Mouse (Mus musculus): ENCODE data around the gene Gpr137. TPM values are rescaled to one million over a fixed set of nuclear protein-coding genes. Genes with fewer than 3 reads are reported as not detected.
A peak's percentile ranks its signal among the peaks of the same experiment; 100 is the strongest.
"Not testable (repeated sequence)": the region's sequence is repeated elsewhere in the genome, so short reads cannot be mapped to it uniquely, and the experiment has no call there.

Gpr137 gene
- polyA plus RNA-seq, 1 experiment from 2014 or later = 26.9 TPM

DNA sequence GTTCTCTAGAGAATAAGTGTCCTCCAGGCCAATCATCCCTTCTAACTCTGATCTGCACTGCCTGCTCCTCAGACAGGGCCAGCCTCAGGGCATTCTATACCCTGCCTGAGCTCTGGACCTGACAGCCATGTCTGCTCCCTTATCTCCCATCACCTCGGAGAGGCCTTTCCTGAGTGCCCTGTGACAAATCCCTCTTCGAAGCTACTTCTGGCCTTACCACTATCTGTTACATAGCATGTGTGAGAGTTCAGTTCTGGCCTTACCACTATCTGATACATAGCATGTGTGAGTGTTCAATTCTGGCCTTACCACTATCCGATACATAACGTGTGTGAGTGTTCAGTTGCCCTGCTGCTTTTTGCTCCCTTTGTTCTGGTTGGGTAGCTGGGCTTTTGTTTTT is 27.0 kb downstream of the Gpr137 start:
- Histone ChIP-seq H3K9ac (no peak overlapping the region), H3K4me3 (no peak overlapping the region), H3K27ac (no peak overlapping the region), H3K27me3 (no peaks in the 10 kb centered on the region), H3K4me2 (no peak overlapping the region), H3K36me3 (peaks cover 37% of the 10 kb centered on the region), H3K9me3 (no peaks in the 10 kb centered on the region), H3K4me1 (peaks cover 17% of the 10 kb centered on the region)
- WGBS = 79% methylated on average over 4 of the region's 4 CpGs
- ATAC-seq (ENCODE audit: insufficient number of reproducible peaks, insufficient read depth, low FRiP score, low TSS enrichment, low read depth) = no peak

- H3K27me3 ChIP-seq = no peaks in the 10 kb centered on the region
- no peak overlapping the region for H3K4me3 ChIP-seq
- H3K27ac ChIP-seq = no peak overlapping the region
- ATAC-seq (ENCODE audit: insufficient number of reproducible peaks, insufficient read depth, low FRiP score, low TSS enrichment, low read depth) = no peak
- no peak overlapping the region for H3K9ac ChIP-seq
- peaks cover 10% of the 10 kb centered on the region for H3K4me1 ChIP-seq
- WGBS = 86% methylated on average over 9 of the region's 9 CpGs
- H3K9me3 ChIP-seq = no peaks in the 10 kb centered on the region
- peaks cover 37% of the 10 kb centered on the region for H3K36me3 ChIP-seq
- H3K4me2 ChIP-seq = no peak overlapping the region
Observed at GRCm38 (mm10) chr19:6914540-6914939, 27.7 kb downstream of the Gpr137 start.

- Histone ChIP-seq H3K27ac (no peak overlapping the region), H3K4me2 (no peak overlapping the region), H3K4me1 (peaks cover 10% of the 10 kb centered on the region), H3K9me3 (no peaks in the 10 kb centered on the region), H3K27me3 (no peaks in the 10 kb centered on the region), H3K9ac (no peak overlapping the region), H3K36me3 (peaks cover 37% of the 10 kb centered on the region), H3K4me3 (no peak overlapping the region)
- 85% methylated on average over 11 of the region's 11 CpGs for WGBS
- ATAC-seq (ENCODE audit: insufficient number of reproducible peaks, insufficient read depth, low FRiP score, low TSS enrichment, low read depth) = no peak
Observed at GRCm38 (mm10) chr19:6913991-6914390, 28.3 kb downstream of the Gpr137 start.

- Histone ChIP-seq H3K27ac (no peak overlapping the region), H3K4me3 (no peak overlapping the region), H3K9me3 (no peaks in the 10 kb centered on the region), H3K4me1 (peaks cover 18% of the 10 kb centered on the region), H3K4me2 (no peak overlapping the region), H3K27me3 (no peaks in the 10 kb centered on the region), H3K36me3 (peaks cover 37% of the 10 kb centered on the region), H3K9ac (no peak overlapping the region)
- ATAC-seq (ENCODE audit: insufficient number of reproducible peaks, insufficient read depth, low FRiP score, low TSS enrichment, low read depth) = no peak
- WGBS = 93% methylated on average over 6 of the region's 6 CpGs
Observed at GRCm38 (mm10) chr19:6913036-6913435, 29.2 kb downstream of the Gpr137 start.

DNA sequence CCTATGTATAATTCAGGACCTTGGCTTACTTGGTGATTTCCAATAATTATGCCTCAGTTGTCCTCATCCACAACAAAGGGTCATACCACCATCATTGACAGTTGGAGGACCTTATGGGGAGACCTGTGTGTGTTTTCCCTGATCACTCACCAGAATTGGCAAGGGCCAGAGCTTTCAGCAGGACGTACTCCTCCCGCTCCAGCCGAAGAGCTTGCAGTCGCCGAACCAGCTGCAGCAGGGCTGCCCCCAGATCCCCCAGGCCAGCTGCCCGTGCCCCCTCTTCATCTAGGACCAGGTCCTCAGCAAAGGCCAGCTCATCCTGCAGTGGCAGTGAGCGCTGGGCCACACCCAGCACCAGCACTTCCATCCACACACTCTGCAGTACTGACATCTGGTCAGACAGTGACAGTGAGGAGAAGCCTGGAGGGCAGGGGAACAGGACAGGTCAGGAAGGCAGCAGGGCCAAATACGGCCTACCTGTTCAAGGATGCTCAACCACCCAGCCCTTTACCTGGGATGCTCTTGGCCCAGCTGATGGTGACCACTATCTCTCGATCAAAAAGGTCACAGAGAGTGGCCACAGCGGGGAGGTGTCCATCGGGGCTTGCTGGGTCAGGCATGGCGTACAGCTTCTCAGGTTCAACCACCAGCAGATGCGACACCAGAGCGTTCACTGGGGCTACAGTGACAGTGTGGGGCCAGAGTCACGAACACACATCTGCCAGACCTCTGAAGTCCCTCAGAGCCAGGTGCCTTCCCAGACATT is 29.9 kb downstream of the Gpr137 start:
- H3K9me3 ChIP-seq = no peaks in the 10 kb centered on the region
- no peak overlapping the region for H3K4me2 ChIP-seq
- no peak overlapping the region for H3K27ac ChIP-seq
- H3K36me3 ChIP-seq = peaks cover 39% of the 10 kb centered on the region
- no peak for ATAC-seq (ENCODE audit: insufficient number of reproducible peaks, insufficient read depth, low FRiP score, low TSS enrichment, low read depth)
- no peak overlapping the region for H3K4me3 ChIP-seq
- H3K9ac ChIP-seq = no peak overlapping the region
- H3K4me1 ChIP-seq = peaks cover 24% of the 10 kb centered on the region
- 92% methylated on average over 15 of the region's 15 CpGs for WGBS
- H3K27me3 ChIP-seq = no peaks in the 10 kb centered on the region

DNA sequence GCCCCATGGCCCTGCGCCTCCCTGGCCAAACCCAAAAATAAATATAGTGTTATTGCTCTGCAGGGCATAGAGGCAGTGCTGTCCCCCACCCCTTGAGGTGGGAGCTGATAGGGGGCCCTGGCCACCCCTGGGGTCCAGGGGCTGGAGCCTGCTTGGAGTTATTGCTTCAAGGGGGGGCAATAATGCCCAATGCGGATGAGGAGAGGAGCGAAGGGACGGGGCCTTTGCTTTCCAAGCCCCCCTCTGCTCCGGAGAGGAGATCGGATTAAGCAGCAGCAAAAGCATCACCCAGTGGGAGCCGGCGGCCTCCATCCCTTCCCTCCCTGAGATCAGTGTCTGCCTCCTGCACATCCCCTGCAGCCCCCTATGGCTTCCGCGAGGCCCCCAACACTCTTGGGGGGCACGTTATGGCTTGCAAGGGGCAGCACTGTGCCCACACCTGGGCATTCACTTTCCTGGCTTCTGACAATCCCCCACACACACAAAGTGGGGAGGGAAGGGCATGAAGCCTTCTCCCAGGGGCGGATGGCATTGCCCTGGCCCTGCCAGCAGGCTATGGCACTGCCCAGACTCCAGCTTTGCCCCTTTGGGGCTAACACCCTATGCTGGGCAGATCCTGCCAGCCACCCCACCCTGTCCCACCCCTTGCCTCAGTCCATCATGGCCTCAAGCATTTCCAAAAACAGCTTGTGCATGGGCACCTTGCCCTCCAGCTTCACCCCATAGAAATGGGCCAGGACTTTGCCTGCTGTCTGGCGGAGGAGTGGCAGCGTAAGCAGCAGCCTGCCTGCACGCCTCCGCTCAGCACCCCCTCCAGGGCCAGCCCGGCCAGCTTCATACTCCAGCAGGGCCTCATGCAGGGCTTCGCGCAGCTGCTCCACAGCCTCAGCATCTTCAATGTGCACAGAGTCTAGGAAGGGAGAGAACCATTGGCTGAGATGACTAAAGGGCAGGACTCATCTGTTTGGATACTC is 30.9 kb downstream of the Gpr137 start:
- peak overlapping the region; percentile 34; the same call in 1 of the 2 replicates for H3K27ac ChIP-seq

DNA sequence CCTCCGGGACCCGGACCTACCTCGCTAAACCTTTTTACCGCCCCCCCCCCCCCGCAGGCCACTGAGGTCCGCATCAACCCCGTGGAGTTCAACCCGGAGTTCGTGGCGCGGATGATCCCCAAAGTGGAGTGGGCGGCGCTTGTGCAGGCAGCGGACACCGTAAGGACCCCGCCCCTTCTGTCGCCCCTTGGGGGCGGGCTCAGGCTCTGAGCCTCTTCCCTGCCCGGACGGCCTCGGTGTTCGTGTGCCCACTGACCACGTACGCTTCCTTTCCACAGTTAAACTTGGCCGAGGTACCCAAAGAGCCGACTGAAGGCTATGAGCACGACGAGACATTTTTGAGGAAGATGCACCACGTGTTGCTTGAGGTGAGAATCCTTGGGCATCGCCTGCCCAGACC is 32.0 kb downstream of the Gpr137 start:
- ATAC-seq (ENCODE audit: insufficient number of reproducible peaks, insufficient read depth, low FRiP score, low TSS enrichment, low read depth); H3K27me3 ChIP-seq: not testable (repeated sequence)
- peaks cover 59% of the 10 kb centered on the region for H3K36me3 ChIP-seq

More for the DNA sequence above, 30.9 kb downstream of the Gpr137 start:
- Histone ChIP-seq H3K27me3 (no peaks in the 10 kb centered on the region), H3K9ac (peak overlapping the region; percentile 58), H3K4me3 (peak overlapping the region; percentile 68), H3K36me3 (peaks cover 49% of the 10 kb centered on the region), H3K4me1 (peaks cover 28% of the 10 kb centered on the region), H3K4me2 (peak overlapping the region; percentile 81), H3K9me3 (no peaks in the 10 kb centered on the region)
- no peak for ATAC-seq (ENCODE audit: insufficient number of reproducible peaks, insufficient read depth, low FRiP score, low TSS enrichment, low read depth)
- WGBS = 87% methylated on average over 19 of the region's 19 CpGs

GRCm38 (mm10) chr19:6909507-6910289 is 32.6 kb downstream of the Gpr137 start, which contains the start of the genes Trmt112 and Prdx5:
TSS of gene Trmt112 (plus strand) at chr19:6909698.
TSS of gene Prdx5 (minus strand) at chr19:6910106.
- no peaks in the 10 kb centered on the region for H3K27me3 ChIP-seq
- peaks cover 65% of the 10 kb centered on the region for H3K36me3 ChIP-seq
- under 1% methylated on average over 65 of the region's 65 CpGs for WGBS
- peak within 1 kb of the TSS; percentile 78 for H3K9ac ChIP-seq
- H3K4me3 ChIP-seq = peak within 1 kb of the TSS; percentile 68
- no peaks in the 10 kb centered on the region for H3K9me3 ChIP-seq
- H3K4me2 ChIP-seq = peak within 1 kb of the TSS; percentile 81
- H3K27ac ChIP-seq = peak within 1 kb of the TSS; percentile 99
- ATAC-seq (ENCODE audit: insufficient number of reproducible peaks, insufficient read depth, low FRiP score, low TSS enrichment, low read depth) = peak; percentile 89
- peaks cover 28% of the 10 kb centered on the region for H3K4me1 ChIP-seq

More for the DNA sequence above, 32.0 kb downstream of the Gpr137 start:
- not testable (repeated sequence) for H3K9me3 ChIP-seq
- Histone ChIP-seq H3K4me3 (peak overlapping the region; percentile 68), H3K4me1 (peaks cover 28% of the 10 kb centered on the region), H3K4me2 (peak overlapping the region; percentile 81), H3K27ac (peak overlapping the region; percentile 99), H3K9ac (peak overlapping the region; percentile 78)
- under 1% methylated on average over 30 of the region's 30 CpGs for WGBS

DNA sequence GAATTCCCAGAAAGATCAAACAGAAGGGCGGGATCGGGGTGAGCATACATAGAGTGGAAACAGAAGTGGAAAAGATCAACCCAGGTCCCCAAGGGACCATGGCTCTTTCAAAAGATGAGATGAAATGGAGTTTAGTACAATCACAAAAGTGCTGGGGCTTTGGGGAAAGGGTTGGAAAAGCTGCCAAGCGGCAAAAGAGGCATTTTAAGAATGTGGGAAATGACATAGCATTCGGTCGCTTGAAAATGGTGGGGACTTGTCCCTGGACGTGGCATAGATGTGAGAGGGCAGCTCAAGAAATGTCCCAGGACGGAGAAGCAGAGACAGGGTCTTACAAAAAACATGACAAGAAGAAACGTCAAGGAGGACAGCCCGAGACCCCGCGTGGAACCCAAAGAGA is 33.3 kb downstream of the Gpr137 start:
- Histone ChIP-seq H3K9me3 (no peaks in the 10 kb centered on the region), H3K36me3 (peaks cover 66% of the 10 kb centered on the region), H3K9ac (peak overlapping the region; percentile 78), H3K4me2 (peak overlapping the region; percentile 81), H3K27me3 (no peaks in the 10 kb centered on the region), H3K4me3 (peak overlapping the region; percentile 68), H3K27ac (peak overlapping the region; percentile 99), H3K4me1 (peaks cover 28% of the 10 kb centered on the region)
- ATAC-seq (ENCODE audit: insufficient number of reproducible peaks, insufficient read depth, low FRiP score, low TSS enrichment, low read depth) = no peak
- WGBS = 4% methylated on average over 11 of the region's 11 CpGs

DNA sequence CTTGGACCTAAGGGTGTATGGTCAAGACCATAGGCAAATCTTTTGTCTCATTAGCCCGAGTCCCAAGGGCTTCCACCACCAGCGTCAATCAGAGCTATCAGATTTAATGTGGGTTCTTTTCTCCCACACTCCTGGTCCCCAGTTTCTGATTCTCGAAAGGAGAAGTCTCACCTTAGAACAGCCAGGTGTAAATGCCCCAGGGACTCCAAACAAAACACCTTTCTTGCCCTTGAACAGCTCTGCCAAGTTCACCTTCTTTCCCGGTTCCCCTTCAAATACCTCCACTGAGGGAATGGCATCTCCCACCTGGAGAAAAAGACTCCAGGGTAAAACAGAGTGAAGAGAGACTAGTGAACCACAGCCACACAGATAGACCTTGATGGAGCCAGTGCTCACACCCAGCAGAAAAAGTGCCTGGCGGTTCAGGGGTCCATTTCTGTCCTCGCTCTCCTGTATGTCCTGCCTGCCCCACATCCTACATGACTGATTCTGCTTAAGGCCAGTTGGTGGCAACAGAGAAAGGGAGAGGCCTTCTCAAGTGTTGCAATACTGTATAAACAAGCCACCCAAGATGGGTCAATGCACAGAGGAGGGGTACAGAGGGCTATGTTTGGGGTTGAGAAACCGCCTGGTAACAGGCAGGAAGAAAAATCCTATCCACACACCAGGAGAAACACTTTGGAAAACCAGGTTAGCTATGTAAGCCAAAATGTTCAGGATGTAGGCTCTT is 34.3 kb downstream of the Gpr137 start:
- ATAC-seq (ENCODE audit: insufficient number of reproducible peaks, insufficient read depth, low FRiP score, low TSS enrichment, low read depth) = no peak
- H3K4me3 ChIP-seq = peak overlapping the region; percentile 68
- H3K27me3 ChIP-seq = no peaks in the 10 kb centered on the region
- H3K9me3 ChIP-seq = no peaks in the 10 kb centered on the region
- H3K4me2 ChIP-seq = peak overlapping the region; percentile 81
- H3K9ac ChIP-seq = peak overlapping the region; percentile 78
- H3K27ac ChIP-seq = no peak overlapping the region
- 78% methylated on average over 7 of the region's 7 CpGs for WGBS
- H3K36me3 ChIP-seq = peaks cover 57% of the 10 kb centered on the region
- H3K4me1 ChIP-seq = peaks cover 28% of the 10 kb centered on the region

Data from embryonic facial prominence, embryonic 13.5 days (tissue).